Mouse (Mus musculus): Measurements from ENCODE around the gene Zfp536.
"Not testable (repeated sequence)": the region's sequence is repeated elsewhere in the genome, so short reads cannot be mapped to it uniquely, and the experiment has no call there.

The Zfp536 gene

DNA sequence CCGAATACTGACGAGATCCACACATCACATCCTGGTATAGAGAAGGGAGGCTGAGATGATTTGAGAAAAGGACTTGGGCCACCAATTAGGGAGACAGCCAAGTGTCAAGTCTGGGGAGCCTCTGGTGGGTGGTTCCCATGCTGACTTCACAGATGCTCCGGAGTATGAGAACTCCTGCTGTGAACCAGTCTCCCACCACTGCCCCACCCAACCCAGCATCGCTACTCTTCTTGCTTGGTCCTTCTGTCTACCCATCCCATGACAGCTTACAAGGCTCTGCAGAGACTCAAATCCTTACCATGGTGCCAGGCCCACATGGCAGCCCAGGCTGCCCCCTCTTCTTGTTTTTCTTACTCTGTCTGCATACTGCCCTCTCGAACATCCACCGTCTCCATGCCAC, 165.5 kb downstream of the Zfp536 start:
- no peak for DNase-seq (ENCODE audit: low spot score in 2 of 2)

DNA sequence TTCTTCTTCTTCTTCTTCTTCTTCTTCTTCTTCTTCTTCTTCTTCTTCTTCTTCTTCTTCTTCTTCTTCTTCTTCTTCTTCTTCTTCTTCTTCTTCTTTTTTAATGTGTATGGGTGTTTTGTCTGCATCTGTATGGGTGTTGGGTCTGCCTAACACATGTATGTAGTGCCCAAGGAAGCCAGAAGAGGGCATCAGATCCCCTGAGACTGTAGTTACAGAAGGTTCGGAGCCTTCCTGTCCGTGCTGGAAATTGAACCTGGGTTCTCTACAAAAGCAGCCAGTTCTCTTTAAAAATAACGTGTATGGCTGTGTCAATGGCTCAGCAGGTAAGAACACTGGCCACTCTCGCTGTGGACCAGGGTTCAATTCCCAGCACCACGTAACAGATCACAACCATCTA, 167.0 kb downstream of the Zfp536 start:
- DNase-seq (ENCODE audit: low spot score in 2 of 2): no peak

DNA sequence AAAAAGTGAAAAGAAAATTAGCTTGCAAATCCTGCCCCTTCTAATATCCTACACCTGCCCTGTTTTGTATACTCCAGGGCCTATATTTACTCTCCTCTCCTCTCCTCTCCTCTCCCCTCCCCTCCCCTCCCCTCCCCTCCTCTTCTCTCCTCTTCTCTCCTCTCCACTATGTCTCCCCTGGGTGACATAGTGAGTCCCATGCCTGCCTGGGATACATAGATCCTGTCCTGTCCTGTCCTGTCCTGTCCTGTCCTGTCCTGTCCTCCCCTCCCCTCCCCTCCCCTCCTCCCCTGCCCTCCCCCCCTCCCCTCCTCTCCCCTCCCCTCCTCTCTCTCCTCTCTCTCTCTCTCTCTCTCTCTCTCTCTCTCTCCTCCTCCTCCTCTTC, 169.9 kb downstream of the Zfp536 start:
- not testable (repeated sequence) for DNase-seq (ENCODE audit: low spot score in 2 of 2)

DNA sequence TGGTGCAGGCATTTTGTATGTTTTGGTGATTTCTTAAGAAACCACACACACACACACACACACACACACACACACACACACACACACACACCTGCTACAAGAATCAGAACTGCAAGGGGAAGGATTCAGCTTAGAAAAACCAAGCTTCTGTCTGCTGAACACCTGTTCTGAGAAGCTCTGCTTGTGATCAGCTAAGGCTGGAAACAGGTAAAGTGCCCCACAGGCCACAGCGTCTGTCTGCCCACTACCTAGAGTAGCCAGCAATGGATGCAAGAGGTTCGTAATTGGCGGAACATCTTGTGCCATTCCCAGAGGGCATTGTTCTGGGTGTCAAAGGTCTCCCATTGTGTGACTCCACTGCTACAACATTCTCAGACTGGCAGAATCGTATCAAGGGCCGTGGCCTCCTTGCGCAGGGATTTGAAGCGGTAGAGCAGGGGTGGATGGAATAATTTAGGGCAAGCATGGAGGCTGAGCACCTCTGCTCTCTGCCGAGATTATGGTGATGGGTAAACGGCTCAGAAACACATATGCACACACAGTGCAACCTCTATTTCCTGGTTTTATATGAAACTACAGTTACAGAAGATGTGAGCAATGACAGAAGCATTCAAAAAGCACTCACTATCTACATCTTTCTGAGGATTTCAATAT, 170.4 kb downstream of the Zfp536 start:
- DNase-seq (ENCODE audit: low spot score in 2 of 2): no peak

DNA sequence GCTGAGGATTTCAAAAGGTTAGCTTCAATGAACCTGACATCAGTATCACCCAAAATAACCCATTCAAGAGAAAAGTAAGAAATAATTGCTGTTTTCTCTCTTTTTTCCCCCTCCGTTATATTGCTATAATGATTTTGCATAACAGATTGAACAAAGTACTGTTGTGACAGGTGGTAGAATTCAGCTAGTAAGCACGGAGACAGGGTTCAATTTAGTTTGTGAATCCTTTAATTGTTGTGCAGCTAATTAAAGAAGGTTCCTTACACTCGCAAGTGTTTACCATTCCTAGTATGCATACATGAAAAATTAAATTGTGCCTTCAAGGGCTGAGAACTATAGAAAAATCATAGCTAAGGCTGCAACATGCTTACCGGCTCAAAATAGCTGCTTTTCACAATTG, 173.1 kb downstream of the Zfp536 start:
- DNase-seq (ENCODE audit: low spot score in 2 of 2): no peak

DNA sequence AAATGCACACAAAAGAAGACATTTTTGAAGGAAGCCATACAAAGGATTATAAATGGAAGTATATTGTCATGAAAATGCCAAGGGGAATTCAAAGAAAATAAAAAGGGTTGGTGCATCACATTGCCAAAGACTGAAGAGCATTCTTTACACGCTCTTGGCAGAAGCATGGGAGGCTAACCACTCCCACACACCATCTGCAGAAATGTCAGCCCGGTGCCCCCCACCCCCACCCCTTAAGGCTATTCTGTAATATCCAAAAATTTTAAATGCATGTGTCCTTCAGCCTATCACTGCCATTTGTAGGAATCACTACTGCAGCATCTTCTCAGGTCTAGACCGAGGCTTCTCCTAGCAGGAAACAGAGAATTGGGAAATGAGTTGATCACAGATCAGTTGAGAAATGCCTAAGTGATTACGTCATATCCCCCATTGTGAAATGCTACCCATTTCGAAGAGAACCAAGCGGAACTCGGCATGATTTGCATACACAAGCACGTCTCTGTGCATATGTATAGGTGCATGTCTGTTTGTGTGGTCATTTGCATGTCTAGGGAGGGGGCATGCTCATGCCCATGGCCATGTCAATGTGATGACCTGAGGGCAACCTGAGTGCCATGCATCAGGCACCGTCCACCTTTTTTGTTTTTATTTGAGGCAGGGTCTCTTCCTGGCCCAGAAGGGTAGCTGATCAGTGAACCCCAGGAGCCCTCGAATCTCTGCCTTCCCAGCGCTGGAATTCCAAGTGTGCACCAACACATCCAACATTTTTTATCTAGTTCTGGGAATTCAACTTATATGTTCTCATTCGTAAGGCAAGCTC, 179.0 kb downstream of the Zfp536 start:
- DNase-seq (ENCODE audit: low spot score in 2 of 2): no peak

DNA sequence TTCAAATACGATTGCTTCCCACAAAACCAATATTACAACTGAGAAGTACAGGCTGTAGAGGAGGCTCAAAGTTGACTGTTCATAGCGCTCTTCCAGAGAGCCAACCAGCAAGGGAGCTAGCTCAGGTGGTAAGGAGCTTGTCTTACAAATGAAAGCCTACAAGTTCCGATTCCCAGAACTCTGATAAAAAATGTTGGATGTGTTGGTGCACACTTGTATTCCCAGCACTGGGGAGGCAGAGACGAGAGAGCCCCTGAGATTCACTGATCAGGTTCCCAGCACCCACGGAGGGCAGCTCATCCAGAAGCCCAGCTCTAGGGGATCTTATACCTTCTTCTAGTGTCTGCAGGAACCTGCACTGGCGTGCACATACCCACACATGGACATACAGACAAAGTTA, 179.9 kb downstream of the Zfp536 start:
- DNase-seq (ENCODE audit: low spot score in 2 of 2): no peak

DNA sequence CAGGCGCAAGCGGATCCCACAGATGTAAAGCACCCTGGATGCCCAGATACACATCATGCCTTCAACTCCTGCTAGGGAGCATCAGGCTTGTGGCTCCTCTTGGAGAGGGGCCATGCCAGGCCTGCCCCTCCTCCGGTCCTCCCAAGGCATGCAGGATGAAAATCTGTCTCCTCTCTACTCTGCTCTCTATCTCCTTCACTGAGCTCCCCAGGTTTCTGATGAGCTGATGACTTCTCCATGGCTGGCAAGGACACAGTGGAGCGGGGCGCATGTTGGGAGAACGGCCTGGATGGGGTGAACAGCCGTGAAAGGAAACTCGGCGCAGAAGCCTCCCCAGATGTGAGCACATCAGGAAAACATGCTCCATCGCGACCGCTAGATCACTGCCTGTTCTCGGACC, 186.7 kb downstream of the Zfp536 start:
- DNase-seq (ENCODE audit: low spot score in 2 of 2): no peak

DNA sequence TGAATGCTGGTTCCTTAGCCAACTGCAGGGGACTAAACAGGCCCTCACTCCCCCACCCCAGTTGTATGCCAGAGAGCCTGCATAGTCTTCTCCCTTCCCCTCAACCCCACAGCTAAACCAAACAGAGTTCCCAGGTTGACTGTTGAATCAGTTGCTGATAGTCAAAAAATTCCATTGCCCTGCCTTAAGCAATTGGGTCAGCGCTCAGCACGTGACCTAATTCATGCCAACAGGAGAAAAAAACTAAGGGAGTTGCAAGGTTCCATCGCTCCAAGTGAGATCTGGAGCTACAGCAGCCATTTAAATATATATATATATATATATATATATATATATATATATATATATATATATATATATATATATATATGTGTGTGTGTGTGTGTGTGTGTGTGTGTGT, 192.2 kb downstream of the Zfp536 start:
- no peak for DNase-seq (ENCODE audit: low spot score in 2 of 2)

DNA sequence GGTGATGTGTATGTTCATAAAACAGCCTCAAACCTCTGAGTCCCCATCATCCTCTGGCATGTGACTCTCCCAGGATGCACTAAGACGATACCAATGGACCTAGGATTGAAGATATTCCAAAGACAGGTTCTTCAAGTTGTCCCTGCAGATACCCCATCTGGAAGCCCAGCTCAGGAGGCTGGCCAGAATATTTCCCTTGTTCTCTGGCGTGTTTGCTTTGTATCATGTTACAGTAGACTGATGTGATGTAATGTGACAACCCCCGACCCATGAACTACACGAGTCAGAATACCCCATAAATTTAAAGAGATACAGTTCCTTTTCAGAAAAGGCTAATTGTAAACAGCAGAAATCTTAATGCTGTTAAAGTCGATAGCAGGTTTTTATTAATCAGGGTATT, 192.9 kb downstream of the Zfp536 start:
- no peak for DNase-seq (ENCODE audit: low spot score in 2 of 2)

DNA sequence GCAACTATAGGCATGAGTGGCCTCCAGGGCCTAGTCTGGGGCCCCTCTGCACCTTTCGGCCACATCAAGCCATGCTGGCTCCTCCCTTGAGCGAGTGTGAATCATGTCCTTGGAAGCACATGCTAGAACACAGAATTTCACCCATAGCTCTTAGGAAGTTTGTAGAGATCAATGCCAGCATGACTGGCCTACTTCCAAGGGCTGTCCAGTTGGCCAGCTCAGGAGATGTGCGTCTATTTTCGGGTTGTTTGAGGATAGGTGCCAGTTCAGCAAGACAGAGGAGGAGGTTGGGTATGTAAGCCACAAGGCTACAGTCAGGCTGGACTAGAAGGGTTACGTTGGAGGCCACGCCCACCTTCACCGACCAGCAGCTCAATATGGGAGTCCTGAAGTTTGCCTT, 201.4 kb downstream of the Zfp536 start:
- no peak for DNase-seq (ENCODE audit: low spot score in 2 of 2)

DNA sequence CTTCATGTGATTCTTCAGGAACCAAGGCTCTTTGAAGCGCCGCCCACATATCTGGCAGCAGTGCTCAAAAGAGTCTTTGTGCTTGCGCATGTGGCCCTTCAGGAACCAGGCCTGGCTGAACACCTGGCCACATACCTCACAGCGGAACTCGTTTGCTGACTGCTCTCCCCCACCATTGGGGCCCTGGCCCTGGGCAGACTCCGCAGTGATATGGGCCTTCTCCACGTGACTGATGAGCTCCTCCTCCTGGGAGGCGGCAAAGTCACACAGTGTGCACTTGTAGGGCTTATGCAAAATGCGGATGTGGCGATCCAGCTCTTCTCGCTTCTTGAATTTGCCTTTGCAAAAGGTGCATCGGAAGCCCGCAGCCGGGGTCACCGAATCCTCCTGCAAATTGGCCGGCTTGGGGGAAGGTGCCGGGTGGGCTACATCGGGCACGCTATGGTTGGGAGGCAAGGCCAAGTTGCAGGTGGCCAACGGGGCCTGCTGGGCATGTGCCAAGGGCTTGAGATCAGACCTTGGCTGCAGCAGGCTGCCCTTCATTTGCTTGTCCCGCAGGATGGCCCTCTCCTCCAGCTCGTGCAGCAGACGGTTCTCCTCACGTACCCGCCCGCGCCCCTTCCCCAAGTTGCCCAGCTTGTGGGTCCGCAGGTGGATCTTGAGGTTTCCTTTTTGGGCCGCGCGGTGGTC, 204.5 kb downstream of the Zfp536 start:
- no peak for DNase-seq (ENCODE audit: low spot score in 2 of 2)

DNA sequence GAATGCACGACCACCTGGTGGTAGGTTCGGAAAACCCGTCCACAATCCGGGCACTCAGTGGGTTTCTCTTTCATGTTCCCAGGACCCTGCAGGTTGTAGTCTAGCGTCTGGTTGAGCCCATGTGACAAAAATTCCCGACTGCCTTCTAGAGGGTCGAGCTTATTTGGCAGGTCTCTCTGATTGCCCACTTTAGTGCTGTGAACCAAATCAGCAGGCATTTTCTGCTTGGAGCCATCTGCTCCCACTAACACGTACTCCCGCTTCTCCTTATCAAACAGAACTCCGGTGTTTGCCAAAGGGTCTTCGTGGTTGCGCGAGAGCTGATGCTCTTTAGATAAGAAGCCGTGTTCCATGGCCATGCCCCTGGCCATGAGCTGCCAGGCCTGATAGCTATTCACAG, 205.4 kb downstream of the Zfp536 start:
- no peak for DNase-seq (ENCODE audit: low spot score in 2 of 2)

DNA sequence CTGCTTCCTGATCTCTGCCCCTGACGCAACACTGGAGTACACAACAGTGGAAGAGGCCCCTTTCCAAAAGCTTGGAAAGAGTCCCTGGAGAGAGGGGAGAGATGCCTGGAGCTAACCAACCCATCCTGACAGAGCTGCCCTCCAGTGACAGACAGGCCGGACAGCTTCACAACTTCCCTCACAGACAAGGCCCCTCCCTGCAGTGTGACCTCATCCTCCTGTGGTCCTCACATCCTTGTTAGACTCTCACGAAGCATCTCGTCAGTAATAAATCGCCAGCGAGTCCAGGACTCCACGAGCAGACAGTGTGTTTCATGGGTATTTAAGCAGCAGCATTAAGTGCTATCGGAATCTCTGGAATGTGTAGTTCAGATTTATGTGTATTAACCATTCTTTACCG, 207.4 kb downstream of the Zfp536 start:
- no peak for DNase-seq (ENCODE audit: low spot score in 2 of 2)

DNA sequence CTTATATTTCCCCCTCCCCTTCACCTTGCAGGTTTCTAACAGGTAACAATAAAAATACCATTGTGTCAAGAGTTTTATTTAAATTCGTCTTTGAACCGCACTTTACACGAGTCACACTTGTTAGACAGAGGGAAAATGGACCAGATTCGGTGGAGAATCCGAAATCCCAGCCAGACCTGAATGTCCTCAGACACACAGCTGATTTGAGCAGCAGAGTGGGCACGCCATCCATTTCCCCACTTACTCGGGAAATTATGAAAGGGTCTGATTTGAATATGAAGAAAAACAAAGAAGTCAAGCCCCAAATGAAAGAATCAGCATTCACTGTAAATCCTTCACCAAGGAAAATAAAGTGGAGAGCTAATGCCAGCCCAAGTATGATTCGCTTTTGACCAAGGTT, 208.1 kb downstream of the Zfp536 start:
- no peak for DNase-seq (ENCODE audit: low spot score in 2 of 2)

DNA sequence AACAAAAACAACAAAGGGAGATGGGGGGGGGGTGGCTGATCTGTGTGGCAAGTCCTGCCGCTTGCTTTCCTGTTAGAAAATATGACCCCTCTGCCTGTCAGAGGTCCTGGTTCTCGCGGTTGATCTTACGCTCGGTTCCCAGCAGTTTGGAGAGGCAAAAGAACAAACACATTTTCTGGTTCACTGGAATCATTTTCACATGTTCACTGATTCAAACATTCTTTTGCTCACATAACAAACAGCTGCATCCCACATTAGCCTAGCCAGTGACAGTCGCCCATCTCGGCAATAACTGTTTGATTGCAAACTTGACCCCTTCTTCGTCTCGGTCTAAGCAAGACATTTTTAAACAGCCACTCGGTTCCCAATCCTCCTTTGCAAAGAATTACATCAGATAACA, 208.8 kb downstream of the Zfp536 start:
- DNase-seq (ENCODE audit: low spot score in 2 of 2): no peak

DNA sequence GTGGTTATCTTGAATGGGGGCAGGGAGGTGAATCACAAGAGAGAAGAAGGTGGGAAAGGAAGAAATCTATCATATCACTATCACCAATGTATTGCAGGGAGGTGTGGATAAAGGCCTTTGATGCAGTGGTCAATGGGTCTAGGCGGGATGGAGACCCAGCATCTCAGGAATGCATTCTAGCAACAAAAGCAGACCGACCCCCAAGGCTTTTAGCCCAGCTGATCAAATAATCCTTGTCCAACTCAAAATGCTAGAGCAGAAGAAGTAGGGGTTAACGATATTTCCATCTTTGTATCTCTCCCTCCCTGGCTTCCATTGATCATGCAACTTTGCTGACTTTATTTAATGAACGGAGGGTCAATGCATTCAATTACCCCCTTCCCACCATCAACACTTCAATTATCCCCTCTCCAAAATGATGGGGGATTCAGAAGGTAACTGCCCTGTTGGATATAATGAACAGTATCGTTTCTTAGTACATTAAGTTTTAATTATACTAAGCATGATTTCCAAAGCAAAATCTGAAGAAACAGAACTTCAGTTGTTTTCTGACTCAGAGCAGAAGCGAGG, 209.5 kb downstream of the Zfp536 start:
- DNase-seq (ENCODE audit: low spot score in 2 of 2): no peak

DNA sequence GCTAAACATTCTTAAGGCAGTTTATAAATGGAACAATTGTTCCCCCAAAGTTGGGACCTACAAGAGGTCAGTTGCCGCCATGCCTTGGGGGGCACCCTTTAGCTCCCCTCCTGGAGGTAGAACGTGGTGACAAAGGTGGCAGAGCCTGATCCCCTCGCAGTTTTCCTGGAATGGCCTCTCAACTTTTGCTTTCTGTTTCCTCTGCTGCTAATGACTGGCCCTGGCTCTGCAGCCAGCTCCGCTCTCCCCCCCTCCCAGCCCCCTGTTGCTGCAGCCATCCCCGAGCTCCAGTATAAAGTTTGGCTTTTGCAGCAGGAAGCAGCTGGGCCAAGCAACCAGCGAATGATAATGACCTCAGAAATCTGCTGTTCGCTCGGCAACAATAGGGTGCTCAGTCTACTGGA, 210.3 kb downstream of the Zfp536 start:
- no peak for DNase-seq (ENCODE audit: low spot score in 2 of 2)

DNA sequence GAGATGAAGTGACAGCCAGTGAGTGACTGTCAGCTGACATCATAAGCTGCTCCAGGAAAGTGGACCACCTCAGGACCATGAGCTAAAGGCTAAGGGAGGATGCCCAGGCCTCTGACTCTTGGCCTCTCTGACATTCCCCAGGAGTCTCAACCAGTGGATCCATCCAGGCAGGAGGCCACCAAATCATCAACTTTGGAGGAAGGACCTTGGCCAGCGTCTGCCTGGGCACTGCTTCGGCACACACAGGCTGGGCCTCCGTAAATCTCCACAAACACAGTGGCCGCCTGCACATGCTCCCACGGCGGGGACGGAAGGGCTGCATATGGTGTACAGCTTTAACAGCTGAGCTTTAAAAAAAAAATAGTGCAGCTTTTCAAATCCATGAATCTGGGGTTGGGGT, 210.9 kb downstream of the Zfp536 start:
- DNase-seq (ENCODE audit: low spot score in 2 of 2): no peak

DNA sequence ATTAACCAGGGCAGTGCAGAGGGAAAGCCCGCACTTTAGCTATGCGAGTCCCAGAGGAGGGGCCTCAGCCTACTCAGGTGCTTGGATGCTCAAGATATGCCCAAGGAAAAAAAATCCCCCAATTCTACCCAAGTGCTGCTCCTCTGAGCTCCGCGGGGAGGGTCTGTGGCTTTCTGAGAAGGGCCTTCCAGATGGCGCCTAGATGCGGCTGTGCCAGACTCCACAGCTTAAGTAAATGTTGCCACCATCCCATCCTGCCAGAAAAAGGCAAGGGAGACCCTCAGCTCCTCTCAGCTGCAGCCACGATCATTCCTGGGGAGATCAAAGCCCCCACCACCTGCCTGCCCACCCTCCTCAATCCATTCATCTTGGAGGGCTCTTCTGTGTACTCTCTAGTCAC, 212.9 kb downstream of the Zfp536 start:
- DNase-seq (ENCODE audit: low spot score in 2 of 2): no peak

DNA sequence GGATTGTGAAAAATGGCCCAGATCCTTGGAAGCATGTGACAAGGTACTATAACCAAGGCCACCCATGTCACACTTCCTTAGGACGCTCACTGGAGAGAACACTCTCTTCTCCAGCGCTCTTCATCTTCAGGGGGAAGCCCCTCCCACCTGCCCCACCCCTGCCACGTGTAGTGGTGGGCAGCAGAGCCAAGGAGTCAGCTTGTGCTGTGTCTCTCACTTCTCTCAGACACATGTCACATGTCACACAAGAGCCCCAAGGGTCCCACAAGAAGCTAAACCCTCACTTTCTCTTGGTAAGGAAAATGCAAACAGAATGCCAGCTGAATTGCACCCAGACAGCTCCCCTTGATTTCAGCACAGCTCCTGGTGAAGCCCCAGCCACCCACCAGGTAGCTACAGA, 213.6 kb downstream of the Zfp536 start:
- DNase-seq (ENCODE audit: low spot score in 2 of 2): no peak

DNA sequence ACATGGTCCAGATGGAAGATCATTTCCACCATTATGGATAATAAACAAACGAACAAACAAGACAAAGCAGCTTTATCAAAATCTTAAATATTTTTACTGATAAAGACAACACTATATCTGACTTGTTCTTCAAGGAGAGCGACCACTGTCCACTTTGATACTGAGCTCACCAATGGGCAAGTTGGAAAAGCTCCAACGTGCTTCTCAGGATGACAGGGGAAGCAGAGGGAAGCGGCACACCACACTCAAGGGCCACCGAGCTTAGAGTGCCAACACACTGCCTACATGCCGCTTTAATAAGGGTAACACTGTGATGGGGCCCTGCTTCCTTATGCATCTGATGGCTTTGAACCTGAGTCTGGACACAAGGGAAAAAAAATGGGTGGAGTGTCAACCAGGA, 214.1 kb downstream of the Zfp536 start:
- DNase-seq (ENCODE audit: low spot score in 2 of 2): no peak

DNA sequence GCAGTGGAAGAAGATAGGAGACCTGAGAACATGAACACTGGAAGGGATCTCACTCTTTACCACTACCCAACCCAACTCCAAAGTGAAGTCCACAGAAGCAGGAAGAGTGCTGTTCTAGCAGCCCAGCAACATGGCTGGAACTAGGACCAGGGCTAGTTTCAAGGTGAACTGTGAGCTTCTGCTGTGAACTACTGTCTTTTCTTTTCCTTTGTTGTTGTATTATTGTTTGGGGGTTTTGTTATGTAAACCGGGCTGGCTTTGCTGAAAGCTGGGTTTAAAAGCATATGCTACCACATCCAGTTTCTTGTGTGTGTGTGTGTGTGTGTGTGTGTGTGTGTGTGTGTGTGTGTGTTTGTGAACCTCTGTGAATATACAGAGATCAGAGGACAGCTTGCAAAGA, 216.6 kb downstream of the Zfp536 start:
- DNase-seq (ENCODE audit: low spot score in 2 of 2): no peak

Measured in right cerebral cortex, postnatal 36 days (tissue).